In genomic region chr3:14797069-14797468, GRCm38 (mm10) we compare ENCODE assay signal across 20 mouse cellular contexts. TPM values are rescaled to one million over a fixed set of nuclear protein-coding genes. Genes with fewer than 3 reads are reported as not detected.
"Had no signal": no experiment of that assay in that cellular context is flagged by ENCODE, and none has a peak within 500 bp of the region (broad histone marks: within the 10 kb centered on the region; RNA-seq: fewer than 3 reads in every experiment).

No protein-coding gene starts in this region.

- H3K4me3 ChIP-seq: neural tube, embryonic 13.5 days; neural tube, embryonic 15.5 days; stomach, embryonic 15.5 days had no signal

- H3K9me3 ChIP-seq: neural tube, embryonic 13.5 days; neural tube, embryonic 15.5 days; stomach, embryonic 15.5 days had no signal

- DNase-seq: retina, postnatal 1 day; right cerebral cortex, adult 18-20 months; right cerebral cortex, postnatal 14 days; right cerebral cortex, postnatal 25 days; right cerebral cortex, postnatal 4 days; spleen, adult 18-20 months; thymus, adult 18-20 months; thymus, adult 2 months; thymus, postnatal 14 days; thymus, postnatal 25 days; thymus, postnatal 36 days; thymus, postnatal 4 days had no signal

- H3K9ac ChIP-seq: neural tube, embryonic 13.5 days; neural tube, embryonic 15.5 days; stomach, embryonic 15.5 days had no signal

- H3K4me1 ChIP-seq: neural tube, embryonic 13.5 days; neural tube, embryonic 15.5 days; stomach, embryonic 15.5 days had no signal

- H3K27me3 ChIP-seq: neural tube, embryonic 13.5 days; neural tube, embryonic 15.5 days; stomach, embryonic 15.5 days had no signal

- H3K27ac ChIP-seq: neural tube, embryonic 13.5 days; neural tube, embryonic 15.5 days; stomach, embryonic 15.5 days; stomach, postnatal 0 days had no signal

- H3K36me3 ChIP-seq: neural tube, embryonic 13.5 days; neural tube, embryonic 15.5 days; stomach, embryonic 15.5 days had no signal

RNA-seq across cellular contexts. Expression of gene Car1, which starts 11.1 kb away (rescaled TPM):
- total RNA-seq: neutrophil, adult 5-6 weeks had no signal
- polyA plus RNA-seq: neural tube, embryonic 13.5 days; neural tube, embryonic 14.5 days; neural tube, embryonic 15.5 days; small intestine, adult 2 months; stomach, embryonic 14.5 days had no signal
